Mouse (Mus musculus) heart, postnatal 14 days (tissue): ENCODE measurements around the gene Zfp956. TPM values are rescaled to one million over a fixed set of nuclear protein-coding genes. Genes with fewer than 3 reads are reported as not detected.

Source experiments
- DNase-seq, 2 experiments: peaks; one replicate each; pipeline ENCODE4 v3.0.0; 2021 to 2022
- intact Hi-C: fragments of 180-260 bp; cut with DNase I; formaldehyde crosslinking; loops from one replicate; pipeline ENCODE4 v1.15.1; 2025
- long read RNA-seq, 2 experiments: library from polyadenylated mRNA; stranded (forward); transcript quantifications; one replicate each; pipeline ENCODE4 v2.0.0; 2021
- total RNA-seq, 2 experiments: library from RNA; stranded (reverse); gene quantifications; 2 replicates each; pipeline ENCODE4 v1.2.3; 2021

The Zfp956 gene
- total RNA-seq = 1 to 10 TPM; 1.3 to 1.9 TPM
- long read RNA-seq, experiment 1, partial matches to known transcripts = 0 of 1 reads
- long read RNA-seq, experiment 1, other reads (novel, unspliced or antisense) = 0 of 1 reads
- long read RNA-seq, experiment 2, partial matches to known transcripts = 0 of 3 reads
- long read RNA-seq, experiment 2, other reads (novel, unspliced or antisense) = 0 of 3 reads

- DNase-seq = peak; percentile 91 to 95
- intact Hi-C loops = no loop called here
Measured at GRCm38 (mm10) chr6:47953191-47953726, at the start of gene Zfp956. Gene Zfp956 (plus strand): TSS chr6:47953390.

GRCm38 (mm10) chr6:47903587-47903986 lies 49.6 kb upstream of the Zfp956 start:
- intact Hi-C loops = no loop called here
- DNase-seq = no peak

GRCm38 (mm10) chr6:47904361-47904760 lies 48.8 kb upstream of the Zfp956 start:
- DNase-seq = no peak
- intact Hi-C loops = no loop called here

GRCm38 (mm10) chr6:47904917-47905695 lies 48.1 kb upstream of the Zfp956 start:
- intact Hi-C loops = no loop called here

GRCm38 (mm10) chr6:47906326-47906725 lies 46.9 kb upstream of the Zfp956 start:
- DNase-seq = no peak
- intact Hi-C loops = no loop called here

More at GRCm38 (mm10) chr6:47904917-47905695, 48.1 kb upstream of the Zfp956 start:
- DNase-seq = no peak

- intact Hi-C loops = no loop called here
- no peak for DNase-seq
Measured at GRCm38 (mm10) chr6:47909007-47909406, 44.2 kb upstream of the Zfp956 start.

GRCm38 (mm10) chr6:47911650-47912049 lies 41.5 kb upstream of the Zfp956 start:
- intact Hi-C loops = no loop called here

GRCm38 (mm10) chr6:47912991-47913390 lies 40.2 kb upstream of the Zfp956 start:
- no peak for DNase-seq
- intact Hi-C loops = no loop called here

More at GRCm38 (mm10) chr6:47911650-47912049, 41.5 kb upstream of the Zfp956 start:
- DNase-seq = no peak

- DNase-seq = no peak
- intact Hi-C loops = no loop called here
Measured at GRCm38 (mm10) chr6:47917051-47917450, 36.1 kb upstream of the Zfp956 start.

- no peak for DNase-seq
- intact Hi-C loops = no loop called here
Measured at GRCm38 (mm10) chr6:47918768-47919274, 34.4 kb upstream of the Zfp956 start.

GRCm38 (mm10) chr6:47919646-47920446 lies 33.3 kb upstream of the Zfp956 start:
- intact Hi-C loops = loop anchor here (5.0 kb wide), 1 partner anchor 43 kb away; the partner anchor contains the start of gene Zfp282
- no peak for DNase-seq

- peak; percentile 85 to 86 for DNase-seq
- intact Hi-C loops = loop anchor here (1.0 to 5.0 kb wide), 2 partner anchors 43 to 166 kb away; partner anchors contain the start of genes Zfp282 and Zfp746
Measured at GRCm38 (mm10) chr6:47920447-47921340, 32.5 kb upstream of the Zfp956 start, which contains the start of gene Zfp212. Gene Zfp212 (plus strand): TSS chr6:47920476.

GRCm38 (mm10) chr6:47942461-47942860 lies 10.7 kb upstream of the Zfp956 start:
- no peak for DNase-seq
- intact Hi-C loops = no loop called here

GRCm38 (mm10) chr6:47943021-47943691 lies 10.0 kb upstream of the Zfp956 start:
- peak; percentile 71 to 79 for DNase-seq
- intact Hi-C loops = no loop called here

GRCm38 (mm10) chr6:47943721-47944120 lies 9.5 kb upstream of the Zfp956 start:
- intact Hi-C loops = no loop called here
- DNase-seq = no peak

- DNase-seq = no peak
Measured at GRCm38 (mm10) chr6:47947388-47947787, 5.8 kb upstream of the Zfp956 start.

GRCm38 (mm10) chr6:47954425-47954824 lies 1.2 kb downstream of the Zfp956 start:
- intact Hi-C loops = no loop called here
- DNase-seq = no peak

More at GRCm38 (mm10) chr6:47947388-47947787, 5.8 kb upstream of the Zfp956 start:
- intact Hi-C loops = no loop called here

- intact Hi-C loops = no loop called here
- DNase-seq = no peak
Measured at GRCm38 (mm10) chr6:47957816-47958215, 4.6 kb downstream of the Zfp956 start.
